Mouse (Mus musculus): ENCODE data around the gene Fthl17b. TPM values are rescaled to one million over a fixed set of nuclear protein-coding genes. Genes with fewer than 3 reads are reported as not detected.
A peak's percentile ranks its signal among the peaks of the same experiment; 100 is the strongest.
"Not testable (repeated sequence)": the region's sequence is repeated elsewhere in the genome, so short reads cannot be mapped to it uniquely, and the experiment has no call there.

Fthl17b gene
- total RNA-seq (2021), result not detected
- long read RNA-seq, experiment 1, result 0 reads
- long read RNA-seq, experiment 2, result 0 reads

DNA sequence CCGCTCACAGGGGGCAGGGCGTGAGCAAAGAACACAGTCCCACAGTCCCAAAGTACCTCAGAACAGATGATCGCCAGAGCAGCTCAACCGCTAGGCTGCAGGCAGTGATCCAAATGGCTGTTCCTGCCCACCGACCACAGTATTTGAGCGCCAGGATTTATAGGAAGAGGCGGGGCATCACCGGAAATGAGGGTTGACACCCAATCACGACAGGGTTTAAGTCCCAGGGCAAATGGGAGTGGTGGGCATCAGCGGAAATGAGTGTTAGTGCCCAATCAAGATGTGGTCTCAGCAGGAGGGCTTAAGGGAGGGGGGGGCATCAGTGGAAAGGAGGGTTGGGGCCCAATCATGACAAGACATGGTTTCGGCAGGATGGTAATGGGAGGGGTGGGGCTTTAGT is at the start of gene Fthl17b:
Gene Fthl17b, minus strand, starts transcription at position 101 of the 400 bp plus-strand sequence.
- DNase-seq; intact Hi-C loops (cut with DNase I): not testable (repeated sequence)

- intact Hi-C loops (cut with DNase I); DNase-seq: not testable (repeated sequence)
Observed at GRCm38 (mm10) chrX:8986655-8987054, 23.9 kb upstream of the Fthl17b start, which contains the start of gene Fthl17d. Fthl17d (minus strand) TSS chrX:8986755.

DNA sequence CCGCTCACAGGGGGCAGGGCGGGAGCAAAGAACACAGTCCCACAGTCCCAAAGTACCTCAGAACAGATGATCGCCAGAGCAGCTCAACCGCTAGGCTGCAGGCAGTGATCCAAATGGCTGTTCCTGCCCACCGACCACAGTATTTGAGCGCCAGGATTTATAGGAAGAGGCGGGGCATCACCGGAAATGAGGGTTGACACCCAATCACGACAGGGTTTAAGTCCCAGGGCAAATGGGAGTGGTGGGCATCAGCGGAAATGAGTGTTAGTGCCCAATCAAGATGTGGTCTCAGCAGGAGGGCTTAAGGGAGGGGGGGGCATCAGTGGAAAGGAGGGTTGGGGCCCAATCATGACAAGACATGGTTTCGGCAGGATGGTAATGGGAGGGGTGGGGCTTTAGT is 13.7 kb upstream of the Fthl17b start, which contains the start of gene Fthl17c:
Gene Fthl17c, minus strand, starts transcription at position 101 of the 400 bp plus-strand sequence.
- intact Hi-C loops (cut with DNase I); DNase-seq: not testable (repeated sequence)

- DNase-seq; intact Hi-C loops (cut with DNase I): not testable (repeated sequence)
Observed at GRCm38 (mm10) chrX:8964618-8965017, 1.8 kb upstream of the Fthl17b start.

GRCm38 (mm10) chrX:8948130-8948805 is 14.5 kb downstream of the Fthl17b start:
- peak; percentile 37 to 67 for DNase-seq
- intact Hi-C loops (cut with DNase I), result not testable (repeated sequence)

GRCm38 (mm10) chrX:8944041-8944440 is 18.7 kb downstream of the Fthl17b start:
- intact Hi-C loops (cut with DNase I), result no loop called here
- DNase-seq, result no peak

GRCm38 (mm10) chrX:8927308-8927707 is 35.5 kb downstream of the Fthl17b start:
- intact Hi-C loops (cut with DNase I), result no loop called here
- DNase-seq, result no peak

GRCm38 (mm10) chrX:8921813-8922607 is 40.8 kb downstream of the Fthl17b start:
- intact Hi-C loops (cut with DNase I), result no loop called here

GRCm38 (mm10) chrX:8921080-8921479 is 41.7 kb downstream of the Fthl17b start:
- no peak for DNase-seq
- intact Hi-C loops (cut with DNase I), result no loop called here

More at GRCm38 (mm10) chrX:8921813-8922607, 40.8 kb downstream of the Fthl17b start:
- no peak for DNase-seq

Other genes starting within 250 kb of the Fthl17b start
- not detected for gene Ssx9, start 214.5 kb downstream of the Fthl17b start, total RNA-seq (2021)
- not detected for gene Ssxb5, start 159.3 kb downstream of the Fthl17b start, total RNA-seq (2021)
- not detected for gene Gm6592, start 119.0 kb downstream of the Fthl17b start, total RNA-seq (2021)
- not detected for gene Gm5751, start 88.7 kb downstream of the Fthl17b start, total RNA-seq (2021)
- under 1 TPM; 0.36 to 0.42 TPM for gene B630019K06Rik, start 70.6 kb downstream of the Fthl17b start, total RNA-seq (2021)
- gene Fthl17c, start 13.6 kb upstream of the Fthl17b start, total RNA-seq (2021), result not detected
- gene Fthl17d, start 23.8 kb upstream of the Fthl17b start, total RNA-seq (2021), result not detected
- gene Fthl17e, start 70.5 kb upstream of the Fthl17b start, total RNA-seq (2021), result not detected
- not detected for gene Fthl17f, start 100.0 kb upstream of the Fthl17b start, total RNA-seq (2021)
- gene 4930402K13Rik, start 141.6 kb upstream of the Fthl17b start, total RNA-seq (2021), result not detected
- gene Lancl3, start 236.9 kb upstream of the Fthl17b start, total RNA-seq (2021), result under 1 TPM; 0.17 to 0.23 TPM

Data from gastrocnemius, postnatal 36 days (tissue).